Mouse (Mus musculus) heart, adult 11 months (tissue): ENCODE results near the gene E130114P18Rik.

ENCODE experiments used
- DNase-seq: peaks from one replicate; pipeline ENCODE4 v3.0.0; 2022

E130114P18Rik gene

DNA sequence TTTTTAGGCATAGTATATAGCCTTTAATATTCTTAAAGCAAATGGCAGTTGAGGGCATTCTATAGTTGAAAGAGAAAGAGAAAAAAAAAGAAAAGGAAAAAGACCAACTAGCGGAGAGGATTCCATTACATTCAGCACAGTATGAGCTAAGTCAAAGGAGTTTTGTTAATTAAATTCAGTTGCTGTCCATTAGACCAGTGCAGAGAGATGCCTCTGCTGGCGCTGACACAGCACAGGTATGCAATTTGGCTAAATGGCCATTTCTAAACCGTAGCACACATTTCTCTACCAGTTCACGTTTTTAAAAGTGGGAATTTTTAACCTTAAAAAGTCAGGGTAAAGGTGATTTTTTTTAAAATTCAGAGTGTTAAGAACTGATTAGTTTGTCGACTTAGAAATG lies 26.8 kb upstream of the E130114P18Rik start:
- DNase-seq = peak; percentile 28

DNA sequence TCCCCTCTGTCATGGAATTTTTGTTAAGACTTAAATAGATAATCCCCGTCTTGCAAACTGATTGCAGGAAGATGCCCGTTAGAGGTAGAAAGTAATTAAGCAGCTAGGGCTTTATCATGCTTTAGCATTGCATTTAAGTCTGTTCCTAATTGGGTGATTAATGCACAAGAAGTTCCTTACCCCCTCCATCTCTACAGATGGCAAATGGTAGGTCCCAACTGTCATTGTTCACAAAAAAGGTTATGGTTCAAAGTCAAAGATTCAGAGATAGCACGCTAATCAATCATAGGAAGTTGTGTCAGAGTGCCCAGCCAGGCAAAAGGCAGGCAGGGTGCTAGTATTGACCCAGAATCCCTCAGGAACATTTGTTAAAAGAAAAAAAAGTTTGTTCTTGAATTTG lies 25.9 kb upstream of the E130114P18Rik start:
- peak; percentile 59 for DNase-seq

DNA sequence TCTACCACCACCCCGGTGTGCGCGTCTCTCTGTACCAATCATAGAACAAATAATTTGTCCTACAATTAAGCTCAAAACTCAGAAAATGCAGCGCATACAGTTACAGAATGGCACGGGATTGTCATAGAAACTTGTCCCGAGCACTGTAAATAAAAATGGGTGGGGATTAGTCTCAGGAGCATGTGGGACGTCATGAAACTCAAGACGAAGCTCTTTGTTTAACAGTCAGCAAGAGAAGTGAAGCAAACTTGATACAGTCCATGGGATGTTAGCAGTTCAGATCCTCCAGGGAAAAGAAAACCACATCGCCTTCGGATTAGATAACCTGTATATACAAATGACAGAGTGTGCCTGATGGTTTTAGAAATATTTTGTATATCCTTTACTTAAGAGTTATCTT lies 18.6 kb upstream of the E130114P18Rik start:
- peak; percentile 83 for DNase-seq

DNA sequence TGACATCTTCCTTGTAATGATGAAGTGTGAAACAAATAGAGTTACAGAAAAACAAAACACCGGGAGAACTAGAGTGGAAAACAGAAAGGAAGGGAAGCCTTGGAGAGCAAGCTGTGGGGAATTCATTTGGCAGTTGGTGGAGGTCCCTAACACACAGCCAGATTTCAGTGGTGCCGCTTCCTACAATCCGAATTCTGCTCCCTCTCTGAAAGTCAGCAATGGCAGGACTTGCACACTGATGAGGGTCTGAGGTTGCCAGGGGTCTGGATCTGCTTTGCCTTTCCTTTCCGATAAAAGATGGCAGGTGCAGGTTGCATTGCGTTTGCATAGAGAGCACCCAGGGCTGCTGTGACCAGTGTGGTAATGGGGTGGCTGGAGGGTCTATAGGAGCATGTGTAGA lies 18.1 kb upstream of the E130114P18Rik start:
- peak; percentile 90 for DNase-seq

DNA sequence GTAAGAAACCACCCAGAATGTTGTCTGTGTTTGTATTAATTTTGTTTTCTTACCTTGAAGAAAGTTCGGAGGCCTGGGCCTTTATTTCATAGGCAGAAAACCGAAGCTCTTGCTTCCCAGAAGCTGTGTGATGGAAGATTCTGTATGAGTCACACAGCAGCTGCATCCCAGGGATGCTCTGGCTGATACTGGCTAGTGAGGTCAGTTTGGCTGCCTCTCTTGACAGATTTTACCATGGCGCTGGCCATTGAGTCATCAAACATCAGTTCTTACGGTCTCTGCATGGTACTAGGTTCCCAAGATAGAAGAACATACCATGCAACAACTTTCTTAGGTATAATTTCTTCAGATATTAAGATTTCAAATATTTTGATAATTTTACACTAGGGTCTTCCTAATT lies 17.0 kb upstream of the E130114P18Rik start:
- DNase-seq = peak; percentile 95

DNA sequence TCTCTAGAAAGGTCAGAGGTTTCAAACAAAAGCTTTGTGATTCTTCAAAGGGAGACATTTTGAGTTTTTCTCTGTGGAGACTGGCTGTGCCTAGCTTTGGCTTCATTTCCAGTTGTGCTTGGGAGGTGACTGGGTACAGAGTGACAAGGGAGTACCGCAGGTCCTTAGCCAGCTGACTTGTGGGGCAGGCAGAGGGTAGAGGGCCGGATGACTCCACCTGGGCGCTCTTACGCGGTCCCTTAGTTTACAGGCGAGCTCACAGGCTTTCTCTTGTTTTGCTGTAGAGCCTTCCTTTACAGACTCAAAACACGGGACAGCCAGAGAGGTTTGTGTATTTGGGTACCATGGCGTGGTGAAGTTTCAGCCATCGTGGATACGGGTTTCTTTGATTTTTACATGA lies 16.1 kb upstream of the E130114P18Rik start:
- DNase-seq = peak; percentile 95

DNA sequence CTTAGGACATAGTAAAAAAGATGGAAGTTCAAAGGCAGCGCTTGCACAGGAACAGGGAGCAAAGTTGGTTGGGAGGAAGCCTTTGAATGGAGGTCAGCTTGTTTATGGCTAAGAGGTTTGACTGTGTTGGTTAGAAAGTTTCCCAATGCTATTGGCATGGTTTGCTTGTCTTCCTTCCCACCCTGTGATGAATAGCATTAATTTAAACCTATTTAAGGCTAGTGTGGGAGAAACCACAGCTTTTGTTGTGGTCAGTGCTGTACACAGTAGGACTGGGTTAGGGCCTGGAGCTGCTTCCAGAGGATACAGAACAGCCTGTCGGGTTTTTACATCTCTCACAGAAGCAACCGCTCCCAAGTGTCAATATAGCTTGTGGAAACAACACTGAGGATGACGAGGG lies 10.7 kb upstream of the E130114P18Rik start:
- peak; percentile 67 for DNase-seq

DNA sequence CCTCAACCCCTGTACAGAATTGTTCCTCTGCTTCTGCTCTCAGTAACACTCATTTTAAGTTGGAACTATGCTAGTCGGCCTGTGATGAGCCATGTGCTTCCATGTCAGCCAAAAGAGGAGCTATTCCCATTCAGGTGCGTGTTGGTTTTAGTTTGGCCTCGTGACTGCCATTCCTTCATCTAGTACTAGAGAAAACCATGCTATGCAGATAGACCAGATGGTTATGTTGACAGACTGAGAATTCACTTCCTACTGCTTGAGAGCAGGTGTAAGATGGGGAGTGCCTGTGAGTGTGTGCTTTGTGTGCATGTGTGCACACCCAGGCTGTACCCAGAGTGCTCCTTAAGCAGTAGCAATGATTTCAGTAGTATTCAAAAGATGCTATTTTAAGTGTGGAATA lies 9.6 kb upstream of the E130114P18Rik start:
- peak; percentile 68 for DNase-seq

DNA sequence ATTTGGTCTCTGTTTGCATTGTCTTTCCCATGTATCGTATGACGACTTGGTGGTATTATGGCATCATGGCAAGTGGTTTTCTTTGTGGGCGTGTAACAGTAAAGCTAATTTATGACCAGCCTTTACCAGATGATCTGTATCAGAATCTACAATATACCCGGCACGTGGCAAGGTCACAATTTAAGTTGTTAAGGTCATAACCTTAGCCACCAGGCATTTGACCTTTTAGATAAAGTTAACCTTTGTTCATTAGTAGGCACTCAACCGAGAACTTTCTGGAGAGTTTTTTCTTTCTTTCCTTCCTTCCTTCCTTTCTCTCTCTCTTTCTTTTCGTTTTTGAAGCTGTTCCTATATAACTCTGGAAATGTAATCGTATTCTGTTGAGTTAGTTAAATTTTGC lies 8.7 kb upstream of the E130114P18Rik start:
- DNase-seq = peak; percentile 31

DNA sequence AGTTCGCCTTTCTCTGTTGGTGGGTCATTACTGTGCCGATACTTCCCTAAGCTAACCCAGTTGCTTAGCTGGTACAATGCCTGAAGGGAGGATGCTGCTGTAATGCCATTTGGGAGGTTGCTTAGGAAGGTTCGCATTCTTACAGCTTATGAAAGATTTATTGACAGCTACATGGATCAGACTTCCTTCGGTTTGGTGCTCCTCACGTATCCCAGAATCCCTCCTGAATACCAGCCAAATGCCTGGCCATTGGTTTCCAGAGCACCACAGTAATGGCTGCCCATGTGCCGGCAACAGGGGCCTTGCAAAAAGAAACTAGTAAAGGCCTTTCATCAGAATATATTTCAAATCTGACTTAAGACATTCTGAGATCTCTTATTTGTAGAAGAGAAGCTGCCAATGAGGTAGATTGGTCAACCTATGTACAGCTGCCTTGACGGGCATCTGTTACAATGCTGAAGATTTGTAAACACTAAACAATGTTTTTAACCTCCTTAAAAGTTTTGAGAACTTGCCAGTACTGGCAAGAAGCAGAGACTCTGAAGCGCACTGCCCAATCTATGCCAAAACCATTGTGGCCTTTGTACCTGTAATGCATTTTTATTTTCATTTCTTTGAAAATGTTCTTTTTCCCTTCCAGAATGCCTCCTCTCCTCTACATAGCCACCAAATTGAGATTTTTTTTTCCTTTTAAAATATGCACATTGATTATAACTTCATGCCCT lies 7.8 kb upstream of the E130114P18Rik start:
- DNase-seq = peak; percentile 92

DNA sequence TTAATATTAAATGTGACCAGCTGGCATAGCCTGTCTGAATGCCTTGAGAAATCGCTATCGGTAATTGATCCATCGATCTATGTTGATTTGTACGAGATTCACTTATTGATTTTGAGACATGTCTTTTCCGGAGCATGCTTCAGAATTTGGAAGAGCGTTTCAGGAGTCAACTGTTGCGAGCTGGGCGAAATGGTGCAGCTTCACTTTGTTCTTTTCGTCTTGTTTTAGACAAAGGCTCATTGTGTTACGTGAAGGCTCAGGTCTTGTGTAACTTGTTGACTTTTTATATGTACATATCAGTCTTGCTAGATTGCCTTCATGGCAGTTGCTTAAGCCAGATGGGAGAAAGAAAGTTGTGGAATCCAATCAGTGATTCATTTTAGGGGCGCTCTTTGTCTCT lies 6.4 kb upstream of the E130114P18Rik start:
- peak; percentile 19 for DNase-seq

DNA sequence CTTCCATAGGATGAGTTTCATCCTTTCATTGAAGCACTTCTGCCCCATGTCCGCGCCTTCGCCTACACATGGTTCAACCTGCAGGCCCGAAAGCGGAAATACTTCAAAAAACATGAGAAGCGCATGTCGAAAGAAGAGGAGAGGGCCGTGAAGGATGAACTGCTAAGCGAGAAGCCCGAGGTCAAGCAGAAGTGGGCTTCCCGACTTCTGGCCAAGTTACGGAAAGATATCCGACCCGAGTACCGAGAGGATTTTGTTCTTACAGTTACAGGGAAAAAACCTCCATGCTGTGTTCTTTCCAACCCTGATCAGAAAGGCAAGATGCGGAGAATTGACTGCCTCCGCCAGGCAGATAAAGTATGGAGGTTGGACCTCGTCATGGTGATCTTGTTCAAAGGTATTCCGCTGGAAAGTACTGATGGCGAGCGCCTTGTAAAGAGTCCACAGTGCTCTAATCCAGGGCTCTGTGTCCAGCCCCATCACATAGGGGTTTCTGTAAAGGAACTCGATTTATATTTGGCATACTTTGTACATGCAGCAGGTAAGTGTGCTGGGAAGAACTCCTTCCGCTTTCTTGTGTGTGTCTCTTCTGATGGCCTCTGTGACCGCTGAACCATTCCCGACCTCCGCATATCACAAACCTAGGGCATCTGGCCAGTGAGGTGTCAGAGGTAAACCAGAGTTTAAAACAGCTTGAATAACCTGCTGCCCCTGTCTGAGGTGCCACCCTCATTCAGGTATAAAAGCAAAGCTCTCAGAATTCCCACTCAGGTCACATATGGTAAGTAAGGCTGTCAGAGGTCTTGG lies 5.4 kb upstream of the E130114P18Rik start:
- DNase-seq = peak; percentile 83

DNA sequence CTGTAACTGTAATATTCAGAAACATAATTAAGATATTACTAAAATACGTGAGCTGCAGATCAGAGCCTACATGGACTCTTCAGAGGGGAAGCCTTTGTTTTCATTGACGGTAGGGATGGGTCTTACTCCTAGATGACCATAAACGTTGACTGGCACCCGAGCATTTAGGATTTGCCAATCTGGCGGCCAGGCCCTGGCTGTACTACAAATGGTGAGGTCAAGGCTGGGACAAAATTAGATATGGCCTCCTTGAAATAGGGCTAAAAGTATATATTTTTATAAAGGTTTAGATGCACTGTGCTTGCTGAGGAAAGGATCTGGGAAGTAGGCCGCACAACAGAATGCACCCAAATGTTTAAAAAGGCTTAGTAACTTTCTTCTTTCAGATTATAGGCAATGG lies 4.6 kb upstream of the E130114P18Rik start:
- DNase-seq = peak; percentile 92

DNA sequence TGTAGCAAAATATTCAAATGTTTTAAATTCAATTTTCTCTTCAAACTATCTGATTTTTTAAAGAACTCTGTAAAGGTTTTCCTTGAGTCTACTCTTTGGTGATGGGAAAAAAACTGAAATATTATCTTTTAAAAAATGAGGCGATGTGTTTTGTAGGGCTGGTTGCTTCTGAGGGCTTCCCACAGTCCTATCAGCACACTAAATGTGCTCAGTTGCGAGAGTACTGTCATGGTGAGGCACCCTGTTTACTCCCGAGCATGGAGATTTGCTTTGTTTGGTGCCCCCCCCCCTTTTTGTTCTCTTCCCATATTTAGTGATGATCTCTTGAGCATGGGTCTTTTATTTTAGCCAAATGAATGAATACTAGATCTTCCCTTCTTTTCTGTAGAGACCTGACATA lies 4.2 kb upstream of the E130114P18Rik start:
- DNase-seq = peak; percentile 34

DNA sequence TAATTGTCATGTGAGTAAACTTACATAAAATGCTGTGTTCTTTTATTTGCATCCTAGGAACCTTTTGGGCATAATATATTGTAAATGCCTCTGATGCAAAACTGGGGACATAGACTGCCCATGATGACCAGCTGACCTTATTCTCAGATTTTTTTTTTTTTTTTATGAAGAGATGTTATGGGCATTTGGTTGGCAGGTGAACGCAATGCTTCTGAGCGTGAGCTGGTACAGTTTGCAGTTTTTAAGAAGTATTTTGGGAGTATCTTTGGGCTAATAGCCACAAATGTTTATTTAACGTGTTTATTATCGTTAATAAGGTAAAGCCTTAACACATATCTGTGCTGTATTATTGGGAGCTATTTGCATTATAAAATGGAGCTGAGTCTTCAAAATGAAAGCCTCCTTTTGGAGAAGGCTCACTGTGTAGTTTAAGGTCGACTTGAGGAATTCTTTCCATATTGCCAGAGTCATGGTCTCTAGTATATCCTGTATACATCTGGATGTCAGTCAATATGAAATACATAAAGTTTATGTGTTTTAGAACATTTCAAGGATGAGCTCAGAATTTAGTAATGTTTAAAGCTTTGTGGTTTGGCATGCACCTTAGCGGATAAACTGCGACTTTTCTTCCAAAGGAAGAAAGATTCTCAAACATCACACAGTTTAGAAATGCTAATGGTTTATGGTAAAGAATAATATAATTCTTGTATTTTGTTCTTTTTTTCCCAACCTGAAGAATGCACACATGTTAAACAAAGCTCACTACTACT lies 3.0 kb upstream of the E130114P18Rik start:
- DNase-seq = peak; percentile 55

DNA sequence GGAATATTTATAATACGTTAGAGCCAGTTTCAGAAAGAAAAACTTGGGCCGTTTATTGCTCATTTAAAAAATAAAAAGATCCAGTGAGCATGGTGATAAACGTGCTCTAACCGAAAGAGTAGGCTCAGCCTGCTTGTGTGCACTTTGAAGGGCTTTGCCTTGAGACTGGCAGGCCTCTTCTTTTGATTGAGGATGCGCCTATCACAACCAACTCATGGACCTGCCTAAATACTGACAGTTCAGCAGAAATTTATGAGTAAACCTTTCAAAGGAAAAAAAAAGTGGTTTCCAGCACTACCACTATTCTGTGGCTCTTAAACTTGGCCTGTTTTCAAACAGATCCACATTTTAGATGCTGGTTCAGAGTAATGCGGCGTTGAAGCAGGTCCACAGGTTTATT lies 2.1 kb upstream of the E130114P18Rik start:
- DNase-seq = peak; percentile 87

DNA sequence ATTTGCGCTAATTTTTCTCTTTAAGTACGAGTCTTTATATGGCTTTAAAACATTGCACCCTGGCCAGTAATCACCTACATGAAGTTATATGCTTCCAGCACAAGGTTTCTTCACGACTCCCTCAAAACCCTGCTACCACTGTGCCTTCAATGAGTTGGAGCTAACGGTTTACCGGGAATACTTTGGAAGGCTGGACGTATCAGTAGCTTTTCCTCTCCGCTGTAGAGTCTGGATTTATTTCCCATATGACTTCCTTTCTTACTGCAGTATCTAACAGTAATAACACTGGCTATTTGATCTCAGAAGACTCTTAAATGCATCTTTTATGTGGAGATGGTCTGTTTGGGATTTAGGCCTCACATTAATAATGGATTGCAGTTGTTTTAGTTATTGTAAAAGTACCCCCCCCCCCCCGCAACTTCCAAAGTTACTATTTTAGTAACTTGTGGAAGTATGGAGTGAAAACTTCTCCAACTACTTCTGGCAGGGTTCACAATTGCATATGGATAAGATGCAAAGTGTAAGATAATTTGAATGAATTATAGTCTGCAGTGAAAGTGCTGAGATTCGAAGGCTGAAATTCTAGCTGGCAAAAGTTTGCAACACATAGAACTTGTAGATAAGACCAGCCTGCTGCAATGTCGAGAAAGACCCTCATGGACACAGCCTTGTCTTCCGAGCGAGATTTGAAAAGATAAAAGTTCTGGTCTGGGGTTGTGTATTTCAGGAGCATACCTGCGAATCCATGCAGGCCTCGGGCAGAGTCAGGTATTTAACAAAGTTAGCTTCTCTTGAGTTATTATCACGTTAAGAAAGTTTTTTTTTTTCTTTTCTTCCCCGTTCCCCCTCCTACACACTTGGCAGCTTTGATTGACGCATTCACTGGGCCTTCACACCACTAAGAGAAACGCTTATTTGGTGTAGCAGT lies 1.4 kb upstream of the E130114P18Rik start:
- peak; percentile 89 for DNase-seq

DNA sequence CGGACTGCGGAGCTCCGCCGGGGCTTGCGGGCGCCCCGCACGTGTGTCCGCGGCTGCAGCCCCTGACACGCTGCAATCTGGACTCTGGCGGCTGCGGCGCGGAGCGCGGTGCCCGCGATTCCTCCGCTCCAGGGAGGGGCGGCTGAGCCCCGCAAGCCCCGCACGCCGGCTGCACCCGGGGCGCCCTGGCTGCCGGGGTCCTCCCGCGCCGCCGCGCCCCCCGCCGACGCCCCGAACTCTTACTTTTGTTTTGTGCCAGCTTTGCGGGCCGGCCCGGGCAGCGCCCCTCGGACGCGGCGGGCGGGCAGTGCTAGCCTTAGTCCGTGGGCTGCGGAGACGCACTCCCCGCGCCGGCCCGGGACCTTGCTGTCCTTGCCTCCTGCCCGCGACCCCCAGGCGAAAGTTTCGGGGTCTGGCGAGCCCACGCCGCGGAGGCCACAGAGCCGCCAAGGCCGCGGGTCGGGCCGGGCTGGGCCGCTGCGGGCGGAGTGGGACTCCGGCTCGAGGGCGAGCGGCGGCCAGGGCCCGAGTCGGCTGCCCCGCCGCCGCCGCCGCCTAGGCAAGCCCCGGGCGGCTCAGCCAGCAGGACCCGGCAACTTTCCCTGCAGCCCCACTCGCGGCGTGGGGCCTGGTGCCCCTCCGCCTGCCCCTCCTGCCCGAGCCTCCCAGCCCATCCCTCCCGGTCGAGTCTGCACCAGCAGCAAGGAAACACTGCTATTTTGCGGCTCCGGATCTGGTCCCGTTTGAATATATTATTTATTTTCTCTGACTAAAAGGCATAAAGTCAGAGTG lies 529 bp upstream of the E130114P18Rik start:
- DNase-seq = peak; percentile 94

DNA sequence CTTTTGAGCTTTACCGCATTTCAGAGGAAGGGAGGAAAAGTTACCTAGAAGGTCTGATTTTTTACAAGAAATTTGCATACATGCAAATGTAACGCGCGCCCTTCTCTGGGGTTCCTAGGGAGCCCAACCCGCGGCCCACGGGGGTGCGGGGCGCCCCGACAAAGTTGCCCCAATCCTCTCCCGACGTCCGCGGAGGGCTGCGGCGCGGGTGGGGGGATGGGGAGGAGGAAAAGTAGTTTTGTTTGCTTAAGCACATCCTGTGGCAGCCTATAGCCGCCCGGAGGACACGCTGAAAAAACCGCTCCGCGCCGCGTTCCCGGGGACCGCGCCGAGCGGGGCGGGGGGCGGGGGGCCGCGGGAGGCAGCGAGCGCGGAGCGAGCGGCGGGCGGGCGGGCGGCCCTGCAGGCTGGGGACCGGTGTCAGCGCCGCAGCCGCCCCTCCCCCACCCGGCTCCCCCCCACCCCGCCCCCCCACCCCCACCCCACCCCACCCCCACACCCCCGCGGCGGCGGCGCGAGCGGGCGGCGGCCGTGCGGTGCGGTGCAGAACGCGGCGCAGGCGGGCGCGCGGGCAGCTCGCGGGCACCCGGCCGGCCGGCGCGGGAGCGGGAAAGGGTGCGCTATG lies 685 bp downstream of the E130114P18Rik start:
- peak; percentile 97 for DNase-seq

DNA sequence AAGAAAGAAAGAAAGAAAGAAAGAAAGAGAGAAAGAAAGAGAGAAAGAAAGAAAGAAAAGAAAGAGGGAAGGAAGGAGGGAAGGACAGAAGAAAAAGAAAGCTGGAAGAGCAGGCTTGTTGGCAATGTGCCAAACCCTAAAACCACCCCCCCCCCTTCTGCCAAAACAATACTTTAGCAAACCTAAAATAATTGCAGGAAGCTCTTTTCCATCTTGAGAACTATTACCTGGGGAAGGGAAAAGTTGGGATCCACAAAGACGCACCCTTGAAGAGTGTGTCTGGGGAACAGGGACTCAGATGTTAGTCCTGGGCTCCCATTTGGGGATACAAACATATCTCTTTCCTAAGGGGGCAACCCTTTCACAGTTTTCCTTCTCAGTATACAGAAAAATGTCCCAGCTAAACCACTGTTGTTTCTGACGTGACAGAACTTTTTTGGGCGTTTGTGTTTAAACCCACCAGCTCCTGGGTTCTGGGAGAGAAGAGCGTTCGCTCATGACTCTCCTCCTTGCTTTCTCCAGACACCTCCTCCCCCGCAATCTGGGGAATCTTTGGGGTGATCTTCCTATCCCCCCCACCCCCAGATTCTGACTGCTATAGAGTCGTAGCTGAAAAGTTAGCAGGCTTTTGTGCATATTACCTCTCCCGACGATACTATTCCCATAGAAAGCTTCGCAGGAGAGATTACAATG lies 1.3 kb downstream of the E130114P18Rik start:
- DNase-seq = peak; percentile 95
